Mouse (Mus musculus): ENCODE measurements around the gene Pfn5.
"Not testable (repeated sequence)": the region's sequence is repeated elsewhere in the genome, so short reads cannot be mapped to it uniquely, and the experiment has no call there.

The Pfn5 gene

DNA sequence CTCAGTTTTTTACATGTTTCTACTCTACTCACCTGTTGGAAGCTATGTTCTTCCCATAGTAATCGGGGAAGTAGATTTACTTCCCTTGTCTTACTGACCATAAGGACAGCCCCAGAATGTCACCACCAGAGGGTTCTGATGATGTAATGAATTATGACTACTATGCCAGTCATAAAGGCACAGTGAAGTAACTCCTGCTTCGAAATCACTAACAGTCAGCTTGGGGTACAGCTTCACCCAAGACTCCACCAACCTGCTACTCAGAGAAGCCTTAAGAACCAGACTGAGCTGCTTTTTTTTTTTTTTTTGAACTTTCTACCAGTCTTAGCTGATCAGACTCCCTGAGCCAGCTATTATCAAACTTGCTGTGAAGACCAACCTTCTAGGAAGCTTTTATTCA, at the start of gene Pfn5, which contains the start of gene Asb12:
Gene Pfn5 (plus strand): TSS at position 218 of the 400 bp plus-strand sequence.
Gene Asb12 (minus strand): TSS at position 101 of the 400 bp plus-strand sequence.
- no peak for DNase-seq (ENCODE audit: low read depth, low spot score)

DNA sequence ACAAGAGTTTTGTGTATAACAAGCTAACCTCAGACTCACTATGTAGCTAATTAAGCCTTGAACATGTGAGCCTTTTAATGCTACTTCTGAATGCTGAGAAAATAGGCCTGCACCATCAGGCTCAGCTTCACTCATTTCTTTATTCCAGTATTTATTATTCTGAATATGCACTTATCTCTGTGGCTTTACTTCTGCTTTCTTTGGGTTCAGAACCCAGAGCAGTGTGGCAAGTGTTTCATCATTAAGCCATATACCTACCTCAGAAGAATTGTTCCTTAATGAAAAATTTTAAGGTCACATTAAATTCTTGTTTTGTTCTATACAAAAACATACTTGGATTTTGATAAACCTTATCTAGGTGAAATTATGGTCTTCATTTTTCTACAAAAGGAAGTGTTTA, 34.0 kb upstream of the Pfn5 start:
- DNase-seq (ENCODE audit: low read depth, low spot score): no peak

DNA sequence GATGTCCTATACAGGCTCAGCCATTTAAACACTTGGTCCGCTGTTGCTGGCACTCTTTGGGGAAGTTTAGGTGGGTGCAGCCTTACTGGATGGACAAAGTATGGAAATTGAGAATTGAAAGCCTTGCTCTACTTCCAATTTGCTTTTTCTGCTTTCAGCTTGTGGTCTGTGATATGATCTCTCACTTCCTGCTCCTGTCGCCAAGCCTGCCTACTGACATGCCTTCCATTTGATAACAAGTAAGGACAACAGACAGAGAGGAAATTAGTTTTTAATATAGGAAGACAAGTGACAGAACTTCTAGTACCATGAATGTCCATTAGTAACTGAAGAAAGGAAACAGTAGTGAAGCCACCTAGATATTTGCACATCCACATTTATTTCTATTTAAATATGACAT, 32.7 kb upstream of the Pfn5 start:
- DNase-seq (ENCODE audit: low read depth, low spot score): no peak

DNA sequence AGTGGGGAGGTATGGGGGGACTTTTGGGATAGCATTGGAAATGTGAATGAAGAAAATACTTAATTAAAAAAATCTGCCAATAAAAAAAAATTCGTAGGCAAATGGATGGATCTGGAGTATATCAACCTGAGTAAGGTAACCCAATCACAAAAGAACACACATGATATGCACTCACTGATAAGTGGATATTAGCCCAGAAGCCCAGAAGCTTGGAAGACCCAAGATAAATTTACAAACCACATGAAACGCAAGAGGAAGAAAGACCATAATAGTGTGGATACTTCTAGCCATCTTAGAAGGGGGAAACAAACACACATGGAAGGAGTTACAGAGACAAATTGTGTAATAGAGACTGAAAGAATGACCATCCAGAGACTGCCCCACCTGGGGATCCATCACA, 22.4 kb upstream of the Pfn5 start:
- not testable (repeated sequence) for DNase-seq (ENCODE audit: low read depth, low spot score)

DNA sequence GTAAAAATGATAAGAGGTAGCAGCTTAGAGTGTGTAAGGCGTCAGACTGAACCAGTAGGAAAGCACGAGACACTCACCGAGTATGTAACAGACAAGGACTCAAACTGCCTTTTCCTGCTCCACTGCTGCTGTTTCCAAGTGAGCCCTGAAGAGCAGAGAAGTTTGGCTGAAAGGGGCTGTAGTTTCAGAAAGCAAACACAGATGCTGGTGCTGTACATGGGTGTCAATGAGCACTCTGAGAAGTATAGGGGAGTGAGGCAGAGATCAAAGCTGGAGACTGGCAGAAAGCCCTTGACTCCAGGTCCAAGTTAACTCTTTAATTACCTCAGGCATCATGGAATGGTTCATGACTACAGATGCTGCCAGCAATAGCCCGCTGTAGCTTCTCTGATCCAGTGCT, 3.6 kb upstream of the Pfn5 start:
- no peak for DNase-seq (ENCODE audit: low read depth, low spot score)

DNA sequence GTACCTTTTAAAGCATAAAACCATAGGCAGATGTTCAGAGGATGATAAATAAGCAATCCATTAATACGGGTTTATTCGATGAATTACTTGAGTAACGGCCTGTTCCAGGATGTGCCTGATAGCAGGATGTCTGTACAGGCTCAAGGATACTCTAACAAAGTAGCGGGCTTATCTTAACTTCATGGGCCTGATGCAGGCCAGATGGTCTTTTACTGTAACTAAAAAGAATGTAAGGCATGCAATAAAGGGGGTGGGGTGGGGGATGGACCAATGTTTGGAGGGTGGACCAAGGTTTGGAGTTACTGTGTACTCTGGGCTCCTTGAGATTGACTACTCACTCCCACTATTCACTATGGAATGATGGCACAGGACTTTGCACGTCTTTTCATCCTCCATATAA, 42.7 kb downstream of the Pfn5 start:
- no peak for DNase-seq (ENCODE audit: low read depth, low spot score)

All from c-Kit-negative CD71-positive TER-119-positive erythroid progenitor cells, embryonic 14.5 days (primary cell).